Mouse (Mus musculus): ENCODE measurements around the gene Nsdhl. TPM values are rescaled to one million over a fixed set of nuclear protein-coding genes. Genes with fewer than 3 reads are reported as not detected.

Gene Nsdhl
- 74.4 TPM for polyA plus RNA-seq (2012; fragmentation: generic; extraction: Trizol)

DNA sequence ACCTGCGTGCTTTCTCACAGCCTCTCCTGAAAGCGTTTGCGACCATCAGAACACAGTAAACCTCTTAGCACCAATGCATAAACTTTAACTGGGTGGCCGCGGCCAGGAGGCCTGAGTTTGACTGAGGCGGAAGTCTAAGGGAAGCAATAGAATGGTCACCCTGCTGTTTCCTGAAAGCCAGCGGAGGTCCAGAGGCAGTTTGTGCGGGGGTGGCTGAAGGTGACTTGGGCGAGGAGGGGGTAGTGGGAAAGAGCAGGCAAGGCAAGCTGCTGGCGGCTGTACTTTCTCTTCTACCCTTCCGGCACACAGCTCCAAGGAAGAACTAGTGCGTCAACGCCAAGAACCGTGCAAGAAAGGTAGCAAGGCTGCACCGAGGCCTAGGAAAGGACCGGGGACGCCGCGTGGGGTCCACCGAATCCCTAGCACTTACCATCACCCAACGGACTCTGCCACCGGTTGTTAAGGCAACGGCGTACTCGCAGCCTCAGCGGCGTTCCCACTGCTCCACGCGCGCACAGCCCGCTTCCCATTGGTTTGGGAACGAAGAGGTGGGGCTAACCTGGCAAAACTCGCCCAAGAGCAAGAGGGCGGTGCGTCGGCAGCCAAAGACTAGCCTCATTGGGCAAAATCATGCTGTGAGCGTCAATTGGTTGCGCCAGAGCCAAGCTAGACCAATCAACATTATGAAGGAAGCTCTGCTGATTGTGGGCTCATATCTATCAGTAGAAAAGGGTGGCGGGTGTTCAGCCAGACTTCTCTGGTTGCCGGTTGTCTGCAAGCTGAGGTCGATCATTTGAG is at the start of gene Nsdhl, which contains the start of gene Cetn2:
Gene Nsdhl, plus strand, starts transcription at position 674 of the 798 bp plus-strand sequence.
Gene Cetn2, minus strand, starts transcription at position 528 of the 798 bp plus-strand sequence.
- Histone ChIP-seq H3K79me2 (ENCODE audit: control insufficient read depth, insufficient read depth) (peaks cover 42% of the 10 kb centered on the region), H3K36me3 (ENCODE audit: control insufficient read depth, insufficient read depth) (no peaks in the 10 kb centered on the region), H3K27me3 (ENCODE audit: control insufficient read depth, insufficient read depth, insufficient read length) (no peaks in the 10 kb centered on the region), H3ac (ENCODE audit: control insufficient read depth, insufficient read length) (no peak within 1 kb of the TSS), H3K4me3 (peak within 1 kb of the TSS; percentile 60), H3K4me2 (ENCODE audit: low read depth) (peak within 1 kb of the TSS; percentile 80)
- TF ChIP-seq TCF12 (IDR thresholded peaks at IDR 0.05; ENCODE audit: insufficient read depth, poor library complexity, severe bottlenecking) (no peak), POLR2A (IDR thresholded peaks at IDR 0.05; ENCODE audit: insufficient read length, low read depth) (peak; percentile 43)

DNA sequence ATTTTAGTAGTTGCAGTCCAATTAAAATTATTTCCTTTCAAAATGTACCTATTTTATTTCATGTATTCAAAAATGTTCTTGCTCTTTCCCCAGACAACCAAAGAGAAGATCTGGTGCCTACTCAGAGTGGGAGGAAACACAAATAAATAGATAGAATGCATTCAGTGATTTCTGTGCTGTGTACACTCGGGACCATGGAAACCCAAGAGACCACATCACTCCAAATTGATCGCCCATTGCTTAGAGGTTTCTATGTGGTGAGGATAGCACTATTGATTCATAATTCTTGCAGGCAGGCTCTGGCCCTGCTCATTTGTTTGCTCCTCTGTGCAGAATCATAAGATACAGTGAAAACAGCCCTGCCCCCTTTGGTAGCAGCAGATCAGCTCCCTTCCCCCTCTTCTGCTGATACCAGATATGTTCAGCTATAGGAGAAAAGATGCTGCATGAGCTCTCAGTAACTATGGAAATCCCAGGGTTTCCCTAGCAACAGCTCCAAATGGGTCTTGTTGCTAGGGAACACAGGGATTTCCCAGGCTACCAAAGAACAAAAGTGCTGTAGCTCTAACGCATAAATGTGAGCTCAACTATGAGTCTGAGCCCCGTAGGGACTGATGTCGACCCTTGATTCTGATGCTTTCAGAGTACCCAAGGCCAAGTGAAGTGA is 22.8 kb upstream of the Nsdhl start:
- TF ChIP-seq MYOG (IDR thresholded peaks at IDR 0.05; ENCODE audit: control insufficient read depth in 1 of 3, insufficient read depth in 1 of 3, insufficient read length in 2 of 3, low read depth in 2 of 3), result no peak
- TF ChIP-seq POLR2A (IDR thresholded peaks at IDR 0.05; ENCODE audit: insufficient read length, low read depth), result no peak
- TF ChIP-seq POLR2AphosphoS2 (IDR thresholded peaks at IDR 0.05; ENCODE audit: insufficient read length, low read depth), result no peak
- TF ChIP-seq REST (IDR thresholded peaks at IDR 0.05; ENCODE audit: insufficient read depth, insufficient read length), result no peak
- TF ChIP-seq SRF (IDR thresholded peaks at IDR 0.05; ENCODE audit: control insufficient read depth, insufficient read length, low read depth), result no peak
- no peak for TF ChIP-seq MYOD1 (IDR thresholded peaks at IDR 0.05; ENCODE audit: control insufficient read depth in 1 of 3, insufficient read length in 2 of 3, low read depth in 2 of 3)
- TF ChIP-seq MAX (IDR thresholded peaks at IDR 0.05; ENCODE audit: low read depth), result no peak
- TF ChIP-seq E2F4 (IDR thresholded peaks at IDR 0.05; ENCODE audit: insufficient read depth), result no peak
- no peak for TF ChIP-seq TCF3 (IDR thresholded peaks at IDR 0.05; ENCODE audit: insufficient read length, low read depth)
- TF ChIP-seq TCF12 (IDR thresholded peaks at IDR 0.05; ENCODE audit: insufficient read depth, poor library complexity, severe bottlenecking), result no peak
- no peak for TF ChIP-seq CEBPB (IDR thresholded peaks at IDR 0.05; ENCODE audit: insufficient read depth, poor library complexity, severe bottlenecking)
- TF ChIP-seq USF1 (IDR thresholded peaks at IDR 0.05; ENCODE audit: low read depth), result no peak
- no peaks in the 10 kb centered on the region for H3K27me3 ChIP-seq (ENCODE audit: control insufficient read depth, insufficient read depth, insufficient read length)
- no peak overlapping the region for H3K4me2 ChIP-seq (ENCODE audit: low read depth)
- no peak overlapping the region for H3ac ChIP-seq (ENCODE audit: control insufficient read depth, insufficient read length)
- H3K79me2 ChIP-seq (ENCODE audit: control insufficient read depth, insufficient read depth), result no peaks in the 10 kb centered on the region
- H3K36me3 ChIP-seq (ENCODE audit: control insufficient read depth, insufficient read depth), result no peaks in the 10 kb centered on the region
- no peak overlapping the region for H3K4me3 ChIP-seq

- H3ac ChIP-seq (ENCODE audit: control insufficient read depth, insufficient read length), result no peak overlapping the region
Measured at GRCm38 (mm10) chrX:72896055-72896437, 22.3 kb upstream of the Nsdhl start.

GRCm38 (mm10) chrX:72902530-72902929 is 15.8 kb upstream of the Nsdhl start:
- no peaks in the 10 kb centered on the region for H3K27me3 ChIP-seq (ENCODE audit: control insufficient read depth, insufficient read depth, insufficient read length)
- H3K79me2 ChIP-seq (ENCODE audit: control insufficient read depth, insufficient read depth), result no peaks in the 10 kb centered on the region
- TF ChIP-seq CEBPB (IDR thresholded peaks at IDR 0.05; ENCODE audit: insufficient read depth, poor library complexity, severe bottlenecking) (no peak), MYOG (IDR thresholded peaks at IDR 0.05; ENCODE audit: control insufficient read depth in 1 of 3, insufficient read depth in 1 of 3, insufficient read length in 2 of 3, low read depth in 2 of 3) (no peak), POLR2A (IDR thresholded peaks at IDR 0.05; ENCODE audit: insufficient read length, low read depth) (no peak), MYOD1 (IDR thresholded peaks at IDR 0.05; ENCODE audit: control insufficient read depth in 1 of 3, insufficient read length in 2 of 3, low read depth in 2 of 3) (no peak), MAX (IDR thresholded peaks at IDR 0.05; ENCODE audit: low read depth) (no peak), E2F4 (IDR thresholded peaks at IDR 0.05; ENCODE audit: insufficient read depth) (no peak), USF1 (IDR thresholded peaks at IDR 0.05; ENCODE audit: low read depth) (no peak), SRF (IDR thresholded peaks at IDR 0.05; ENCODE audit: control insufficient read depth, insufficient read length, low read depth) (no peak), POLR2AphosphoS2 (IDR thresholded peaks at IDR 0.05; ENCODE audit: insufficient read length, low read depth) (no peak), TCF3 (IDR thresholded peaks at IDR 0.05; ENCODE audit: insufficient read length, low read depth) (no peak), TCF12 (IDR thresholded peaks at IDR 0.05; ENCODE audit: insufficient read depth, poor library complexity, severe bottlenecking) (no peak), REST (IDR thresholded peaks at IDR 0.05; ENCODE audit: insufficient read depth, insufficient read length) (no peak)
- no peak overlapping the region for H3K4me2 ChIP-seq (ENCODE audit: low read depth)
- no peaks in the 10 kb centered on the region for H3K36me3 ChIP-seq (ENCODE audit: control insufficient read depth, insufficient read depth)
- H3ac ChIP-seq (ENCODE audit: control insufficient read depth, insufficient read length), result no peak overlapping the region
- H3K4me3 ChIP-seq, result no peak overlapping the region

More at GRCm38 (mm10) chrX:72896055-72896437, 22.3 kb upstream of the Nsdhl start:
- no peak overlapping the region for H3K4me2 ChIP-seq (ENCODE audit: low read depth)
- no peaks in the 10 kb centered on the region for H3K36me3 ChIP-seq (ENCODE audit: control insufficient read depth, insufficient read depth)
- H3K4me3 ChIP-seq, result no peak overlapping the region
- no peaks in the 10 kb centered on the region for H3K27me3 ChIP-seq (ENCODE audit: control insufficient read depth, insufficient read depth, insufficient read length)
- TF ChIP-seq POLR2A (IDR thresholded peaks at IDR 0.05; ENCODE audit: insufficient read length, low read depth) (no peak), POLR2AphosphoS2 (IDR thresholded peaks at IDR 0.05; ENCODE audit: insufficient read length, low read depth) (no peak), SRF (IDR thresholded peaks at IDR 0.05; ENCODE audit: control insufficient read depth, insufficient read length, low read depth) (no peak), TCF3 (IDR thresholded peaks at IDR 0.05; ENCODE audit: insufficient read length, low read depth) (no peak), CEBPB (IDR thresholded peaks at IDR 0.05; ENCODE audit: insufficient read depth, poor library complexity, severe bottlenecking) (no peak), USF1 (IDR thresholded peaks at IDR 0.05; ENCODE audit: low read depth) (no peak), TCF12 (IDR thresholded peaks at IDR 0.05; ENCODE audit: insufficient read depth, poor library complexity, severe bottlenecking) (no peak), E2F4 (IDR thresholded peaks at IDR 0.05; ENCODE audit: insufficient read depth) (no peak), MAX (IDR thresholded peaks at IDR 0.05; ENCODE audit: low read depth) (no peak), REST (IDR thresholded peaks at IDR 0.05; ENCODE audit: insufficient read depth, insufficient read length) (no peak), MYOG (IDR thresholded peaks at IDR 0.05; ENCODE audit: control insufficient read depth in 1 of 3, insufficient read depth in 1 of 3, insufficient read length in 2 of 3, low read depth in 2 of 3) (no peak)
- H3K79me2 ChIP-seq (ENCODE audit: control insufficient read depth, insufficient read depth), result no peaks in the 10 kb centered on the region

Measured in myocyte (in vitro differentiated cells).